Mouse (Mus musculus) c-Kit-negative CD71-positive TER-119-positive erythroid progenitor cells, embryonic 14.5 days (primary cell): Measurements from ENCODE around the gene Rasgef1b.

Experiments
- DNase-seq: peaks from one replicate; pipeline ENCODE4 v3.0.0-alpha.2; 2013; ENCODE audit warnings: low read depth, low spot score

Gene Rasgef1b

GRCm38 (mm10) chr5:99541999-99542765, 186.7 kb downstream of the Rasgef1b start:
- DNase-seq, result no peak

- no peak for DNase-seq
Measured at GRCm38 (mm10) chr5:99541321-99541895, 187.5 kb downstream of the Rasgef1b start.

DNA sequence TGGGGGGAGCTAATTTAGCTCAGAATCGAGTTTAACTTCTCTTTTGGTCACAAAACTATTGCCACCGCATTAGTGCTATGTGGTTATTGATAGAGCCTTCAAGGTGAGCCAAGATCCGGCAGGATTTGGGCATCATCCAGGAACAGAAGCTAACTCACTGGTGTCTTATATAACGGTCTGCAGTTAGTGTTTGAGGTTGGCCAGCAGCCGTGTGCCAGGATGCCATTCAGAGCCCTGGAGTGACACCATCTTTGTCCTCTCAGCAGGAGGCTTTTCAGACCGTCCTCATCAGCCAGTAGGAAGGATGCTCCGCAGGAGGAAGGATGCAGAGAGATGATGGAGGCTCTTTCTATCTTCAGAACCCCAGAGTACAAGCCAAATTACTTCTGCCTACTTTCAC, 195.4 kb downstream of the Rasgef1b start:
- no peak for DNase-seq

DNA sequence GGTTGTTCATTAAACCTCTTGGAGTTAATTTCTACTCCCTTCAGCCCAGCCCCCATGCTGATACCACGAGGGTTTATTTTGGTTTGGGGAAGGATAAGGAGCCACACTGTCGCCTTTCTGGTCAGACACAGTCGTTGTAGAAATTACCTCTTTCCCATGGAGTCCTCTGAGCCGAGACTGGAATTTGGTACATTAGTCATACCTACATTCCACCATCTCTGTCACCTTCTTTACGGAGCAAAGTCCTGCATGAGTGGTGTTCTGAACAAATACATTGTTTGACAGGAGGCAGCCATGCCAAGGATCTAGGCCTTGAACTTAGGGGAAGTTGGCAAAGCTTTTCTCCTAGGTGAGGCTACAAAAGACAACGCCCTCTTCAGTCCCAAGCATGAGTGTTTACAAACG, 202.1 kb downstream of the Rasgef1b start:
- DNase-seq, result no peak

- DNase-seq, result no peak
Measured at GRCm38 (mm10) chr5:99525649-99526048, 203.2 kb downstream of the Rasgef1b start.

- DNase-seq, result no peak
Measured at GRCm38 (mm10) chr5:99522571-99523269, 206.1 kb downstream of the Rasgef1b start.

DNA sequence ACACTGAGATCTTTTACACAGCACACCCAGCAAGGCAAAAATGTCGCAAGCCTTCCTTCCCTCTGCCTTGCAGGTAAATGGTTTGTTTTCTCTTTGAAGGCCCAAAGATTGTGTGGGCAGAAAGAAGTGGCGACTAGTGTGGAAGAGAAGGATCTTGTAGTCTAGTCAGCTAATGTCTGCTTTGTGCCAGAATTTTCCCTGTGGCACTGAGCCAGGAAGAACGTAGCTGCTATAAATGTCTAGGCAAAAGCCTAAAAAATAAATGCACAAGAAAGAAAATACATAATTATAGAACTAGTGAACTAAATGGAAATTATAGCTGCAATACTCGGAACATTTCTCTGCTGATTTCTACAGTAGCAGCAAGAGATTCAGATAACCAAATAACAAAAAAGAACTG, 207.5 kb downstream of the Rasgef1b start:
- no peak for DNase-seq

- no peak for DNase-seq
Measured at GRCm38 (mm10) chr5:99519556-99519955, 209.3 kb downstream of the Rasgef1b start.

DNA sequence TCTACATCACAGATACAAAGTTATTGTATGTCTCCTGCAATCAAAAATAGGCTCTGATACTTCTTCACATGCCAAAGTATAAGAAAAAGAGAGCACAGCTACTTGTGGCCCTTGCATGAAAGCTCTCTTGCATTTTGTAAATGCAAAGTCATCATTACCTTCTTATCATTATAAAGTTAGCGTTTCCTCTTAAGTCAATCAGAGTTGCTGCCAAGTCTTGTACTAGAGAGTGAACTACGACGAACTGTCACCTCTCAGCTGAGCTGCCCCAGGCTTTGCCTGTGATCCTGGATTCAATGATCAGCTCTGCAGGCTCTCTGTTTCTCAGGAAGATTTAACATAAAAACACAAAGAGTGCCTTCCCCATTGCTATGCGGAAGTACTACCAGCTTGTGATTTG, 209.8 kb downstream of the Rasgef1b start:
- DNase-seq, result no peak

DNA sequence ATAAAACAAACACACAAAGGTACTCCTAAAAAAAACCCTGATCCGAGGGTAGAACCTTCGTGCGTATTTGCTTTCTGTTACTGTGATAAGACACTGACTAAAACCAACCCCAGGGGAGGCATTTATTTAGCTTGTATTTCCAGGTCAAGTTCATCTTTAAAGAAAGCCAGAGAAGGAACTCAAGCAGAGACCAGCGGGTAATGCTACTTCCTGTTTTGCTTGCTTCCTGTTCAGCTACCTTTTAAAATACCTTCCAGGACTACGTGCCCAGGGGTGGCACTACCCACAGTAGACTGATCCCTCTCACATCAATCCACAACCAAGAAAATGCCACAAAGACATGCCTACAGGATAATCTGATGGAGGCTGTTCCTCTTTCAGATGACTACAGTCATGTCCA, 212.7 kb downstream of the Rasgef1b start:
- DNase-seq, result no peak

DNA sequence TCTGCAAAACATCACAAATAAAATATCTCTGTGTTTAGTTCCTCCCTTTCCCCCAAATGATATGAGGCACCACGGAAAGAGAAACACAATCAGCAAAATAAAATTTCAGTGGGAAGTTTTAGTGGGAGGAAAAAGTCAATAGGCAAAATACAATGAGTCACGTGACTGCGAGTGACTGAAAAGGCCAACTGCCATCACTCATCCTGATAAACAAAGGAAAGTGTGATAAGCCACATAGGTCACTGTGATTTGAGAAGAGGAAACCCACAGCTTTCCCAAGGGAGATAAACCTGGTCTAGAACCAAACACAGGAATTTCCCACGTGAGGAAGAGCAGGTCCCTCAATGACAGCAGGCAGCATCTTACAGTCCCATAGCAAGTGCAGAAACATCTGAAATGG, 213.1 kb downstream of the Rasgef1b start:
- no peak for DNase-seq

- DNase-seq, result no peak
Measured at GRCm38 (mm10) chr5:99513209-99513880, 215.5 kb downstream of the Rasgef1b start.

- DNase-seq, result no peak
Measured at GRCm38 (mm10) chr5:99511081-99511480, 217.8 kb downstream of the Rasgef1b start.

DNA sequence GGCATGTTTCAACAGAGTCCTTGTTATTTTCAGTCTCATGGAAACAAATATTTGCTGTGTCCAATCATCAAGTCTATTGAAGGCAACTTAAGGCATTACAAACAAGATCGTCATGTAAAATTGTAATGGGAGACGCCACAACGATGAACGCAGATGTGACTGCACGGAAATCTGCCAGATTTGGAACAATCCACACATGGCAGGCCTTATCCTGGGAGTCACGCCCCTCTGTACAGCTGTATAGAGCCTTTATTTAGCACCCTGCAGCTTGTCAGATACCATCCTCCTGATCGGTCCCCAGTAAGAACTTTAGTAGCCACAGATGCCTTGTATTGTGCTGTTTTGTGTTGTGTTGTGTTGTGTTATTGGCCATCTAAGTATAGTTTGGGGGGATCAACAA, 222.8 kb downstream of the Rasgef1b start:
- no peak for DNase-seq

DNA sequence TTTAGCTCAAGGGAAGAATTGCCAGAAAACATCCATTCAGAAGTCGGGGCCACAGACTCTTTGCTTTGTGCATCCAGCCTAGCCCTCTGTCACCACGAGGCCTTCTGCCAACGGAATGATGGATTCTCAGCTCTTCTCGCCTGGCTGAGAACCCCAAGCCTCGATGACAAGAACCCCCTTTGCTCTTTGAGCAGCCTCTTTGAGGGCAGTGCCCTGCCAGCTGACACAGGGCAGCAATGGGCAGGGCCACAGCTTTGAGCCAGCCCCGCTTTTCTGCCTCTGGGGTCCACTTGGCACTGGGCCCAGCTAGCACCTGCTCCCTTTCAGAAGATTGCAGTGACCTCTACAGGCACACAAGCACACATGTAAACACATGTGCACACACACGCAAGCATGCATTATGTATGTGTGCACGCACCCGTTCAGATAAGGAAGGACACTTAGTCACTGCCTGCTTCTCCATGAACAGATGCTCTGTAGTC, 224.5 kb downstream of the Rasgef1b start:
- no peak for DNase-seq

DNA sequence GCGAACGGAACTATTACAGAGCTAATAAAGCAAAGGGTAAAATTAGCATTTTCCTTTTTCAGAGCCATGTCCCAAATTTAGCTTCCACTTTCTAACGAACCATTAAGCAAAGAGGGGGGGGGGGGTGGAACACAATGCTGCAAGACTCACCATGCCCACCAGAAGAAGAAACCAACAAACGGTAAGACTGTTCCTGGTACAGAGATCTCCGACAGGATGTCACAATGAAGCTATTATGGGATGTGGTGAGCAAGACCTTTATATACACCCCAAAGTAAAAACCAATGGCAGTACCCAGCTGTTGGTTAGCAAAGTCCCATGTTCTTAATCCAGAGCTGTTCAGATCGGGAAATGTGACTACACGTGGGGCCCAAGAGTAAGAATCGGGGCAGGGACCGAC, 226.2 kb downstream of the Rasgef1b start:
- DNase-seq, result no peak

- DNase-seq, result no peak
Measured at GRCm38 (mm10) chr5:99499404-99500089, 229.3 kb downstream of the Rasgef1b start.

DNA sequence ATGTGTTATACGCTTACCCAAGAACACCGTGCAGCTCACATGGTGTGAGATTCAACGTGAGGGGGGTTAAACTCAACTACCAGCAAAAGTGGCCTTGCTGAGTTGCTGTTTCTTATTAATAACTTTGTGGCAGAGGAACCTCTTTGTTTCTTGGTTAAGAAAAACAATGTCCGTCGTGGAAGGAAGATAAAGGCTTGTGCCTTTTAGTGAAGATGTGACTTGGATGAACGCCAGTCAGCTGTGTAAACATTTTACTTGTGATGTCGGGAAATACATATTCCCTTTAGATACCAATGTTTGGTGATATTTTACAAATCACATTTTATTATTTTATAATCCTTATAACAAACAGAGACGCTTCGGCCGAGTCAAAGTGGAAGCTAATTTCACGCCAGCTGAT, 231.0 kb downstream of the Rasgef1b start:
- DNase-seq, result no peak

DNA sequence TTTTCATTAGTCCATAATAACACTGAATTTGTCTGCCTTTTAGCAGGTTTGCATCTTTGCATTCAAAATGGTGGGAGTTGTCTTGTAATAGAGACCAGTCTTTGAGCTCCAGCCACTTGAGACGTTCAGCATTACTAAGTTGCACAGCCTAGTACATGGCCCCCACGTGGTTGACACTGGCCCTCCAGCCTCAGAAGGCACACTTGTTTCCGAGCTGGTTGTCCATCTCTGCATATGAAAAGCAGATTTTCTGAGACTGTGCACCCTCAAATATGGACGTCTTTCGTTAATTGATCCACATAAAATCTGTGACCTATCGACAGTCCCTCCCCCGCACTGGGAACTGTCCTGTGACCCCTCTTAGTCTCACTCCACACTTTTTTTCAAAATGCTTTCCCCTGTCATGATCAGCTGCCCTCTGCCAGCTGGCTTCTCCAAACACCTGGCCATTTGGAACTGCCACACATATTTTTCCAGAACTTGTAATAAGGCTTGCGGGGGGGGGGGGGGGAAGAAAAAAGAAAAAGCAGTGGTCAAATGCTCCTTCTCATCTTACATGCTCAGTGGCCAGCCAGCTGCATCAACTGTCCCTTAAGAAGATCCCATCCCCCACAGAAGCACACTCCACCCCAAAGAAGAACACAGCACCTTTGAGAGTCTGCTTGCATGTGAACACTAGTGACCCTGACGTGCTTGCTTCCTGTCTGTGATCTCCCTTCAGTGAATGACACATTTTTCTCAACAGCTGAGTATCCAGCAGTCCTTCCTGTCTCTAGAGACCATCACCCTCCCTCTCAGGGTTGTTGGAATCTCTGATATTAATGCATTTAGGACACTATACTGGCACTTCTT, 231.7 kb downstream of the Rasgef1b start:
- no peak for DNase-seq

GRCm38 (mm10) chr5:99496157-99496453, 232.8 kb downstream of the Rasgef1b start:
- no peak for DNase-seq
